Mouse (Mus musculus): Measurements from ENCODE around the gene Crtc1.

Gene Crtc1

GRCm38 (mm10) chr8:70343696-70344095 lies 95.7 kb downstream of the Crtc1 start:
- peak; percentile 77 to 82 for DNase-seq

GRCm38 (mm10) chr8:70343076-70343475 lies 96.3 kb downstream of the Crtc1 start:
- no peak for DNase-seq

GRCm38 (mm10) chr8:70342007-70342406 lies 97.4 kb downstream of the Crtc1 start:
- peak in 1 of 2 experiments; percentile 57 for DNase-seq

DNA sequence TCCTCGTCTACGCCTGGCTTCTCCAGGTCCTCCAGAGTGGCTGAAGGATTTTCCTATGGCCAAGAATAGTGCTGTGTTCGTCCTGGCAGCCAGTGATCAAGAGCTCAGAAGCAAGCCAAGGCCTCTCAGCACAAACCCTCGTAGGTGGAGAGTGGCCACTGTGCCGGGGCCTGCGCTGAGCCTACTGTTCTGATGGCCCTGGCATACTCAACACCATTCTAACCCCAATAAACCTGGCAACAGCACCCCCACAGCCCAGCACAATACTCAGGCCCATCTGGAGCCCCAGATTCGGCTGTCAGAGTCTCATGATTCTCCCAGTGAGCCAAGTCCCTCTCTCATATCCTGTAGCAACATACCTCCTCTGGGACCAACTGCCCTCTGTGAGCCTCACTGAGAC lies 98.7 kb downstream of the Crtc1 start:
- no peak for DNase-seq

DNA sequence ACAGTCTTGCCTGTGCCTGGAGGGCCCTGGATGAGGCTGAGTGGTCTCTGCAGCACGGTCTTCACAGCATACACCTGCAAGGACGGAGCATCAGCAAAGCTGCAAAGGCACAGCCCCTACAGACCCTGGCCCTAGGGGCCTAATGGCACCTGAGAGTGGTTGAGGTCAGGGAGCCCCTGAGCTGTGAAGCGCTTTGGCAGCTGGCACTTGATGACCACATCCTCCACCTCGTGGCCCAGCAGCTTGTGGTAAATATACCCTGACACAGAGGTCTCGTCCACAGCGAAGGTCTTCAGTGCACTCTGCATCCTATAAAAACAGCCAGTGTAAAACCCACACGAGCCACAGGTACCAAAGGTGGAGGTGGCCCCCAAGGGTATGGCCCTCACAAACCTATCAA lies 100.4 kb downstream of the Crtc1 start:
- no peak for DNase-seq

DNA sequence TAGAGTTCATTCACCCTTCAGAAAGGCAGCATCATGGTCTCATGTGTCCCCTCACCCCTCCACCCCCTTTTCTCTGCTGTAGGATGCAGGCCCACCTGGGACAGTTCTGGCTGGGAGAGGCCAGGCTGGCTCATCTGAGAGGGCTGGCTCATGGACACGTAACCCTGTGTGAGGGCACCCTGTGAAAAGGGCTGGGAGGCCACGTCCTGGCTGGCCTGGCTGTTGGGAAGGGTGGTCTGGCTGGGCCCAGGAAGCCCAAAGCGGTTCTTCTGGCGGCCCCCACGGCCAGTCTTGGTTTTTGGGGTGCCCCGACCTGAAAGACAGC lies 106.5 kb downstream of the Crtc1 start:
- no peak for DNase-seq

Data from cerebellum, postnatal 14 days (tissue).